Mouse (Mus musculus) gastrocnemius, adult 18-20 months (tissue): Measurements from ENCODE around the gene Creg2. TPM values are rescaled to one million over a fixed set of nuclear protein-coding genes. Genes with fewer than 3 reads are reported as not detected.
"Not testable (repeated sequence)": the region's sequence is repeated elsewhere in the genome, so short reads cannot be mapped to it uniquely, and the experiment has no call there.

Experiments used
- DNase-seq: peaks from one replicate; pipeline ENCODE4 v3.0.0; 2021; ENCODE audit warnings: low spot score
- long read RNA-seq, 2 experiments: library from polyadenylated mRNA; stranded (forward); transcript quantifications; one replicate each; pipeline ENCODE4 v2.0.0; 2021
- total RNA-seq, 2 experiments: library from RNA; stranded (reverse); gene quantifications; 2 replicates each; pipeline ENCODE4 v1.2.3; 2021

Gene Creg2
- total RNA-seq: under 1 TPM in 1 of 2 experiments, not detected in 1; 0.02 TPM
- long read RNA-seq, experiment 1: 0 reads
- long read RNA-seq, experiment 2: 0 reads

DNA sequence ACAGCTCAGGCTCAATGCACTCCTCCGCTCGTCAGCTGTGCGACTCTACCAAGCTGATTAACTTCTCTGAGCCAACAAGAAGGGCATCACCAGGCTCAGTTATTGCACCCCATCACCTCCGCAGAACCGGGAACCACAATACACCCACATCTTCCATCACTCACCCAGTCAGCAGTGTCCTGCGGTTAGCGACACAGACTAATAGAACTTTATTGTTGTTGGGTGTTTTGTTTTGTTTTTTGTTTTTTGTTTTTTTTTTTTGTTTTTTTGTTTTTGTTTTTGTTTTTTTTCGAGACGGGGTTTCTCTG is at the start of gene Creg2:
Gene Creg2, minus strand, starts transcription at position 234 of the 308 bp plus-strand sequence.
- no peak for DNase-seq

DNA sequence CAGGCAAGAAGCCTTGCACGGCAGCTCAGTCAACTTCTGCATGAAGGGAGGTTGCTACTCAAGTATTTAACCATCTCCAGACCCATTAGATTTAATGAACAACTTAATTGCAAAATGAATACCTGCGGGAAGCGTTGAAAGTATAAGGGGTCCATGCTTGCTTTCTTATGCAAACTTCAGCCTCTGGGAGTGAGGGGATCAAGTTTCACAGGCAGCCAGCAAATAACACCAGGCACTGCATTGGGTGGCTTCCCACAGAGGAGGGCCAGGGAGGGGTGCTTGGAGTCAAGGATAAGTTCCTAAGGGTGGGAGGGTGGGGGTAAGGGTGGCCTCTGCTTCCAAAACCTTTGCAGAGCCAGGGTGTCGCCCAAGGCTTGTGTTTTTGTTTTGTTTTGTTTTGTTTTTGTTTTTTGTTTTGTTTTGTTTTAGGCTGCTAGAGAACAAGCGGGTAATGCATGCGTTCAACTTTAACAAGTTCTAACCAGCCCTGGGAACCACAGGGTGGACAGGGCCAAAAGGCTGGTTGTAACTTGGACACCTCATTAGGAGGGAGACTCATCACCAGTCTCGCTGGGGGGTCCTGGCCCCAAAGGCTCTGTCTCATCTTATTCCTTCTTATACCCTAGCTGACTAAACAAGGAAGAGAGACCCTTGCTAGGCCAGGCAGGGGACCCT is 49.5 kb upstream of the Creg2 start:
- no peak for DNase-seq

DNA sequence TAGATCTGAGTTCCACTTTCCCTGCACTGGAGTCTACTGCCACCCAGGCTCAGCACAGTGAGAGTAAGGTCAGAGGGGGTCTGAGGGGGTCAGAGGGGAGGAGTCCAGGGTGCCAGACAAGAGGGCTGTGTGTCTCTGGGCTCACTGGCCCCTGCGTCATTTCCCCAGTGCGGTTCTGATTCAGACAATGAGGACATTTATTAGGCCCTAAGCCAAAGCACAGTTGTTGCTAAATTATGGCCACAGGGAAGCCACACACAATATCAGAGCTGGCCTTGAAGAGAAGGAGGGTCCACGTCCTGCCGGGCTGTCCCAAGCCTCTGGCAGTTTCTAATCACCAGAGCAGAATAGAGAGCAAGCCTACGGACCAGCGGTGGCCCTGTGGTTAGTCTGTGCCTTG is 47.2 kb upstream of the Creg2 start:
- DNase-seq: peak; percentile 48

DNA sequence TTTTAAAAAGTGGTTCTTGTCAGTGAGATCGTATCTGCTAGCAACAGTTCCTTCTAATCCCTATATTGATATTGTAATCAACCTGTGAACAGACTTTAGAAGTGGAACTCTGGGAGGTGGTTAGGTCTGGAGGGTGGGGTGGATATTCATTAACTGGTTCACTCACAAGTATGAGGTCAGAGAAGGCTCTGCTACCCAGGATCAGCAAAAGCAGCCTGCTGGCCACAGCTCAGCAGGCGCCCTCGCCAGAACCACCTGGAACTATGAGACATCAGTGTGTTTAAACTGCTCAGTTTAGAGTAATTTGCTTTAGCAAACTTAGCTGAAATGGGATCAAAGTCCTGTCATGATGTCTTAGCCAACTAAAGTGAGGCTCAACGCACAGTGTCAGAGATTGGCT is 43.9 kb upstream of the Creg2 start:
- DNase-seq: no peak

DNA sequence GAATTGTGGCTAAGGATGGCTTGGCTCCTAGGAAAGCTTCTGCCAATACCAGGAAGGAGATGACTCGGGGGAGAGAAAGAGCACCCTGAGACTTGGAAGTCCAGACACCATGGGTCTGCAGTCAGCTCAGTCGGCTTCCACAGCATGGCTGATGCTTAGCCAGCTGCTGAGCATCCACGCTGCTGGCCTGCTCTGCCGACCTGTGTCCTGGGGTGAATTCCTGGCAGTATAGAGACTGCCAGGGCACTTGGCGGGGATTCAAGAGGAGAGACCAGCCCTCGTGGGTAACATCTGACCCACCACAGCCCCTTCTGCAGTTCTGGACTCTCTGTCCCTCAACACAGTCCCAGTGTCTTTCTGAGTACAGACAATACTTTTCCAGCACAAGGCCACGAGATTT is 43.5 kb upstream of the Creg2 start:
- DNase-seq: no peak

DNA sequence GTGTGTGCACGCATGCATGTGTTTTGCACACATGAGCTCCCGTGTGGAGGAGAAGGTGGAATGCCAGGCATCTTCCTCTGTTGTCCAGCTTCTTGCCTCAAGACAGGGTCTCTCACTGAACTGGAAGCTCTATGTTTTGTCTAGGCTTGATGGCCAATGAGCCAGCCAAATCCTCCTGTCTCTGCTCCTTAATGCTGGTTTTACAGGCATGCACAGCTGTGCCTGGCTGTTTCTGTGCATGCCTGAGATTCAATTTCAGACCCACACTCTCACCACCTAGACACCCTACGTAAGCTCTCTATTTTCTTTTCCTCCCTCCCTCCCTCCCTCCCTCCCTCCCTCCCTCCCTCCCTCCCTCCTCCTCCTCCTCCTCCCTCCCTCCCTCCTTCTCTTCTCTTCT is 40.7 kb upstream of the Creg2 start:
- no peak for DNase-seq

DNA sequence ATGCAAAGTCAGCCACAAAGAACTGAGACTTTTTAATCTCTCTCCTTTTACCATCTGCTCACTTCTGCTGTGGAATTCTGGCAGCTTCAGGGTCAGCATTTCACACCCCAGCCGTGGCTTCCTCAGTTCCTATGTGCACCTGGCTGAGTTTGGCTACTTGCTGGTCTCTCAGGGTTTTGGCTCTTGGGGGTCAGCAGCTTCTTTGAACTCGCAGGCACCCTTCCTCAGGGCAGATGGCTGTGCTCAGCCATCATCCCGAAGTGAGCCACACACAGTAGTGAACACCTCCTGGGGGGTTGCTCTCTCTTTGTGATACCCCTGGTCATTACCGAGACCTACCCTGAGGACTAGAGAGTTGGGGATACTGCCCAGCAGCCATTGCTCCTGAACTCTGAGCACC is 39.8 kb upstream of the Creg2 start:
- DNase-seq: no peak

DNA sequence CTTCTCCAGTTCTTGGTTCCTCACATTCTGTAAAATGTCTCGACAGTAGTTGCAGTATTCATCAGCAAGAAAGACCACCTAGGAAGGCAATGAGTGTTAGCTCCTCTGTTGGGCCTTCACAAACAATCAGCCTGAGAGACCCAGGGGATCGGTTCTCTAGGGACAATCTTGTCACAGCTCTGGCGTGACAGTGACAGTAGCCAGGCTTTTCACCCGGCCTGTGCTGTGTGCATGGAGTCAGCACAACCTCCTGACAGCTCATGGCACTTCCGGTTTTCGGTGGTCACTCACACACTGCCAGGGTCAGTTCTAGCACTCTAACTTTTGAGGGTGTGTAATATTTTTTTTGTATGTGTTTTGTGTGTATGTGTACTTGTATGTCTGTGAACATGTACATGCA is 37.3 kb upstream of the Creg2 start:
- no peak for DNase-seq

DNA sequence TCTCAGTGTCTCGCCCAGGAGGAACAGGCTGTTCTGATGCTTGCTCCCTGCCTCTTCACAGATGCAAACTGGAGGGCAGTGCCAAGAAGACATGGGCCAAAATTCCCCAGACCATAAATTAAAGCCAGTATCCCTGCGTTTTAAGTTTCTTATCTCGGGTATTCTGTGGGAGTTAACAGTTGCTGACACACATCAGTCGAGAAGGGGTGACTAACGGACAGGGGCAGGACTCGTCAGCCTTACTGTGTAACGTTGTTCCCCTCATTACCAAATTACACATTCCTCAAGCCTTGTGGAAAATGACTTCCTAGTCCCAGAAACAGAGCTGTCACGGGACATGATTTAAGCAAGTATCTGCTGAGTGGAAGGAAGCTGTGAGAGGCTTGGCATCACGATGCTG is 36.0 kb upstream of the Creg2 start:
- DNase-seq: no peak

DNA sequence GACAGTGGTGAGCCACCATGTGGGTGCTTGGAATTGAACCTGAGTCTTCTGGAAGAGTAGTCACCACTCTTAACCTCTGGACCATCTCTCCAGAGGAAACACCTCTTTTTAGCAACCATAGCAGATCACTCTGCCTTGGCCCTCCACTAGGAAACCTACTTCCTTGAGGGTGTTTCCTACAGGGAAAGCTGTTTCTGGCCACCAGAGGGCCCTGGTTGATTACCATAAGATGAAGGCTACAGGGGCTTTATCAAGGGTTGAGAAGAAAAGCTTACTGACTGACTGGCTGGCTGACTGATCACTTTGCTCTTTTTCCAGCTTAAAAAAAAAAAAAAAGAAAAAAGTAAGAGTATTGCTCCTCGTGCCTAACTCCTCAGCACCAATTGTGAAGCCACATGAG is 34.6 kb upstream of the Creg2 start:
- peak; percentile 75 for DNase-seq

DNA sequence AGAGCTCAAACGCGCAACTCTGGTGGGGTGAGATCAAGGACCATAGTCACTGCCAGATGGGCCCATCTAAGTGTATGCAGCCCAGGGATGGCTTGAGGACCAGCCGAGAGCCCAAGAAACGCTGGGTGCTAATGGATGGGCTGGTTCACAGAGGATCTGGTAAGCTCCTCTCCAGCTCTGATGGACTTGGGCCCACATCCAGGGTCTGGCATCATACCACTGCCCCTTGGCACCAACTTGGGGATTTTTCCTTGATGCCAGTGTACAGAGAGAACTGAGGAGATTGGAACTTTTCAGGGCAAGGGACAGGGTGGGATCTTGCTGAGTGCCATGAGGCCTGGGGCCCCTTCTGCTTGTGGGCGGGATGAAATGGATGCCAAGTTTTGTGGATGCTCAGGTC is 30.4 kb upstream of the Creg2 start:
- no peak for DNase-seq

DNA sequence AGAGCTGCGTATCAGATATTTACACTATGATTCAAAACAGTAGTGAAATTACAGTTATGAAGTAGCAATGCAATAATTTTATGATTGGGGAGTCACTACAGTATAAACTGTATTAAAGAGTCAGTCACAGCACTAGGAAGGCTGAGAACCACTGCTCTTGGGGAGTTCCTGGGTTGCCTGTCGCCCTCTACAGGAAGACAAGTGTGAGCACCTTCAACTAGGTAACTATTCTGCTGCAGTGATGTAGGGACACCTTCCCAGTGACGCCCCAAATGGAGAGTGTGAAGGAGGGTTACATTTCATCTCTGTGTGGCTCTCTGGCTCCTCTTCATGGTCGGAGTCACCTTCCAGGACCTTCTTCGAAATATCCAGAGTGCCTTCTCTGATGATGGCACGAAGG is 29.3 kb upstream of the Creg2 start:
- no peak for DNase-seq

DNA sequence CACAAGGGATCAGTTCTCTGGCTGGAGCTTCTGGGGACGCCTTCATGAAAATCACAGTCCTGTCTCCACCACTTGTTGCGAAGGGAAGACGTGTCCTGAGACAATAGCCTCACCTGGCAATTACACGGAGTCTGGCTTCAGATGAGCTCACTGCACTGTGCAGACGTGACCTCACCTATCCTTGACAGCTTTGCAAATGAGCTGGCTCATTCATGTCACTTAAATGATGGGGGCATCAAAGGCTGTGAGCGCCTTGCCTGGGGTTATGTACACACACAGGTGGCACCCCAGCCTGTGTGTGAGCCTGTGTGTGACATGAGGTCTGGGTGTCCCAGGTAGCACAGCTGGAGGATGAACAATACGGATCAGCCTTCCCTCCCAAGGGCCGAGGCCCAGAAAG is 27.6 kb upstream of the Creg2 start:
- DNase-seq: no peak

DNA sequence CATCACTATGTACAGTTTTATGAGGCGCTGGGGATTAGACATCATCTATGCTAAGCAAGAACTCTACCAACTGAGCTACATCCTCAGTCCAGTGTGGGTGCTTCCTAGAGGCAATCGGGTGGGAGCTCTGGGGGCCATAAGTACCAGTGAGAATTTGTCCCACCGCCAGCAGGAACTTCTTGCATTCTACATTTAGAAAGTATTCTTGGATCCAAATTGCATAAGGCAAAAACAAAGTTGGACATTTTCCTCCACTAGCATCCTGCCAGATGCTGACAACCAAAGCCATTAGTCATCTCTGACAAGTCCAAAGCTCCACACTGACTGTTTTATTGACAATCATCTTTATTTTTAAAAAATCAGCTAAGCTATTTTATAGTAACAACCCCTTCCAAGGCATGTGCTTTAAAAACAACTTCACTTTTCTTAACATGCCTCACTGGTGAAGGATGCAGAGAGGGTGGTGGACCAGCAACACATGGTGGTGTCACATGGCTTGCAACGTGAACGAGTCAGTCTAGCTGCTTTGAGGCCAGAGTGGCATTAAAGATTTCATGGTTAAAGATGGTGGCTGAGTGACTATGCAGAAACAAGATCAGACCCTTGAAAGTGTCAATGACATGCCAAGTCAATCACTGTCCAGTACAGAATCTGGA is 25.1 kb upstream of the Creg2 start:
- DNase-seq: no peak

DNA sequence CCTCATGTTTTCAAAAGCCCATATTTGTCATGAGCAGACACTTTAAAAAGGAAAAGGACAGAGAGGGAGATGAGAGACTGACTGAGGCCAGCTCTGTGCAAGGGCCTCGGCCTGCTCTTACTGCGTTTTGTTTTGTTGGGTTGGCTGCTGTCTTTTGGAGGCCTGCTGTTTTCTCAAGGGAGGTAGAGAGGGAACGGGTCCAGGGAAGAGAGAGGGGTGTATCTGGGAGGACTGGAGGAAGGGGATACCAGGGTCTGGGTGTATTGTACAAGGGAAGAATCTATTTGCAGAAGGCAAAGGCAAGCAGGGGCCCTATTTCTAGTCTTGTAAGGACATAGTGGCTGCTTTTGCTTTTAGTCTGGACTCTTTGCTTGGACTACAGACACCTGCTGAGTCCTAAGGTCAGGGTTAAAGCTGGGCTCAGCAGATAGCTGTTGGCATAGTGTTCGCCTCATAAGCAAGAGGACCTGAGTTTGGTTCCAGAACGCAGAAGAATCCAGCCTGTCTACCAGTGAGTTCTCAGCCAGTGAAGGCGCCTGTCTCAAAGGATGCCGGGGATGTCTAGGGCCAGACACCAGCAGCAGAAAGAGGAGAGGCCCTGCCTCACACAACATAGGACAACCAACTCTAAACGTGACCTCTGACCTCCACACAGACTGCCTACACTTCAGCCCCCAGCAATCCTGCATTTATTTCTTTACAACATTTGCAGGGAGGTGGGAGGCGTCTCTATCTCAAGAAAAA is 21.3 kb upstream of the Creg2 start:
- peak; percentile 25 for DNase-seq

DNA sequence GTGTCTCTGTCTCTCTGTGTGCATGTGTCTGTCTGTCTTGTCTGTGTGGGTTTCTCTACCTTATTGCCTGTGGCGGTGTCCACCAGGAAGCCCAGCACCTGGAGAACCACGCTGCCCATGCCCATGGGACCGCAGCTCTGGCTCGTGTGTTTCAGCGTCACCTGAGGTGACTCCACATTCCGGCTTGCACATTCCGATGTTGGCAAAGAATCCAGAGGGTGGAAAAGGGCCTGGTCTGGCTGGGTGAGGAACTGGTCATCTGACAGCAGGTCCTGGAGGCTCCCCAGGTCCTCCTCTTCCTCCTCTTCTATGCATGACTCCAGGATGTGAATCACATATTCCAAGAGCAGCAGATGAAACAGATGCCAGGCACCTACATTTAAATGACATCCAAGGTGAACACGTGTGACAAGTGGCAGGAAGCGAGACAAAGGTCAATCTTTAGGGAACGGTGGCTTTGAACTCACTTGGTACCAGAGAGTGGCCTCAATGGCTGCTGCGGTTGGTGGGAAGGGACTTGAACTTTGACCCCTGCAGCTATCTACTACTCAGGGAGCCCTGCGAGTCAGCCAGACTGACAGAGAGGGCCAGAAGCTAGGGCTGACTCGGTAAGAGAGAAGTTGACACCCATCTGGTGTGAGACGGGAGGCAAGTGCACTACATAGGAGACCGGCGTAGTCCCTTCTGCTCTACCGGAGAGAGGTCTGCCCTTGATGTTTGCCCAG is 19.1 kb upstream of the Creg2 start:
- no peak for DNase-seq

DNA sequence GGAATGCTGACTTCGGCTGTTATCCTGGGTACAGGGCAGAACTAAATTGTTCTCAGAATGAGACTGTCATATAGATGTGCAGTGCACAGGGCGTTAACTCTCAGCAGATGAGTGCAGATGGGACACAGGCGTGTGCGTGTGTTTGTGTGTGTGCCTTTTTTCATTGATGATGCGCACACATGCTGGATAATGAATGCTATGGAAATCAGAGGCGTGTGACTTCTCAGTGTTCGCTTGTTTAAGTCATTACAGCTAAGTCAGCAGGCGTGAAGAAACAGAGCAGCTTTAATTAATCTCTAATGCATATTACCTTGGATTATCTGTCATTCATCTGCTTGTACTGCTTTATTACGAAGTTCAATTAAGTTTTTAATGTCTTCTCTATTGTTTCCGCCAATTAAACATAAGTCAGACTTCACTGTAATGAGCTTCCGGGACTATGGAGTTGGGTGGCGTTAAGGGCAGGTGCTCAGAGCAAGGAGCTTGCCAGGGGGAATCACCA is 15.5 kb upstream of the Creg2 start:
- DNase-seq: no peak

DNA sequence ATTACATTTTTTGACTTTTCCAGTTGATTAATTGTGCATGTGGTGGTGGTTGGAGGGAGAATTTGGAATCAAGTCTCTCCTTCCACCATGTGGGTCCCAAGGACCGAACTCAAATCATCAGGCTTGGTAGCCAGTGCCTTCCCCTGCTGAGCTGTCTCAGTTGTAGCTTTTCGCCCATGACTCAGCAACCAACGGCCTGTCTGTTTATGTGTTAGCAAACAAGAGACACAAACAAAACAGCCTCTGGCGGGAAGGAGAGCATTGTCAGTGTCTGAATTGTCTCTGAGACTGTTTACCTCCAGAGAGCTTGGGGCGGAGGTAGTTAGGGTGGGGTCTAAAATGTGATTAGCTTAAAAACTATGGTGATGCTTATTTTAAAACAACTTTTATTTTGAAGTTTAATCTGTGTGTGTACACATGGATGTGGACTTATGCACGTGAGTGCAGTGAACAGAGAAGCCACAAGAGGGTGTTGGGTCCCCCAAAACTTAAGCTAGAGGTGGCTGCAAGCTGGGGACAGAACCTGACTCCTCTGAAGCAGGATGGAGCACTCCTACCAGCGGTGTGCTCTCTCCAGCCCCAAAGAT is 12.9 kb upstream of the Creg2 start:
- no peak for DNase-seq

DNA sequence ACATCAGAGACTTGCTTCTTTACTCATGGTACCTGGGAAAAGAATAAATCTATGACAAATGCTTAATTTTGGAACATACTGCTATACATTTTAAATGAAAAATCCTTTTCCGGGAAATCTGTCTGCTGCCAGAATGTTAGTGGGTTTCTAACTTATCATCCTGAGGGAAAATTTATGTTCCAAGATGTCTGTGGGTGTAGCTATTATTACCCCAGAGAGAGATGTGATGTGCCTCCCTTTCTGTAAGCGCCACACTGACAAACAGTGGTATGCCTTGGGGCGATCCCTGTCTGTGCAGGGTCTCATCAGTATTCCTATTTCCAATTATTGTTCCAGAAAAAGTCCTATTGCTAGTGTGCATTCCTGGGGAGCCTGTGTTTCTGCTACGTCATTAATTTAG is 11.8 kb upstream of the Creg2 start:
- DNase-seq: no peak

DNA sequence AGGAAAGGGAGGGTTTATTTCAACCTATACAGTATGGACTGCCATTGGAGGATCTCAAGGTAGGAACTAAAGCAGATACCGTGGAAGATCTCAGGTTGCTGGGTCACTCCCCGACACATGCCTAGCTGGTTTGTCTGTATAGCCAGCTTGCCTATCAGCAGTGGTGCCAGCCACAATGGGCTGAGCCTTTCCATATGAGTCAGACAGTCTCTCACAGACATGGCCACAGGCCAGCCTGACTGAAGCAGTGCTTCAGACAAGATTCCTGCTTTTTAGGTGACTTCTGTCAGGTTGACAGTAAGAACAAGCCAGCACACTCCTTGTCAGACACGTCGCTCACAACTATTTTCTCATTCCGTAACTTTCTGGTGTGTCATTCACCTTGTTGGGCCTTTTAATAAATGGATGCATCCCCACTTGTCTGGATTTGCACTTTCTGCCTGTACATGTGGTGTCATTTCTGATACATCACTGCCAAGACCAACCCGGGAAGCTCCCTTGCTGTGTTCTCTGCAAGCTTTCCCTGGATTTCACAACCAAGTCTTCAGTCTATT is 5.8 kb upstream of the Creg2 start:
- no peak for DNase-seq

DNA sequence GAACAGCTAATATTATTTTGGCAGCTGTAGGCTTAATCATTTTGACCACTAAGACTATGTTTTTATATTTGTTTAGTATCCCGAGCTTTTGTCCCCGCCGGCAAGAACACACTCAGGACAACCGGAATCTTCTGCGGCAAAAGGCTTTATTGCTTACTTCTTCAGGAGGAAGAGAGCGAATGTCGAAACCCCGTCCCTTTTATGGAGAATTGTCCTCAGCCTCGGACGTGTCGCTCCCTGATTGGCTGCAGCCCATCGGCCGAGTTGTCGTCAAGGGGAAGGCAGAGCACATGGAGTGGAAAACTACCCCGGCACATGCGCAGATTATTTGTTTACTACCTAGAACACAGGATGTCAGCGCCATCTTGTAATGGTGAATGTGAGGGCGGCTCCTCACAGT is 3.6 kb upstream of the Creg2 start:
- DNase-seq: not testable (repeated sequence)
